Mouse (Mus musculus): ENCODE data around the gene Bicdl2.

Bicdl2 gene

GRCm38 (mm10) chr17:23660117-23660875 lies at the start of gene Bicdl2:
Gene Bicdl2, plus strand, starts transcription at chr17:23660506.
- peak; percentile 81 to 85 for DNase-seq

- no peak for DNase-seq
Measured at GRCm38 (mm10) chr17:23617087-23617486, 43.2 kb upstream of the Bicdl2 start.

- DNase-seq = no peak
Measured at GRCm38 (mm10) chr17:23620351-23620750, 40.0 kb upstream of the Bicdl2 start.

GRCm38 (mm10) chr17:23627813-23628212 lies 32.5 kb upstream of the Bicdl2 start:
- no peak for DNase-seq

GRCm38 (mm10) chr17:23630195-23631020 lies 29.9 kb upstream of the Bicdl2 start:
- peak; percentile 89 to 91 for DNase-seq

GRCm38 (mm10) chr17:23631241-23631640 lies 29.1 kb upstream of the Bicdl2 start:
- no peak for DNase-seq

- peak; percentile 52 to 64 for DNase-seq
Measured at GRCm38 (mm10) chr17:23644613-23645495, 15.5 kb upstream of the Bicdl2 start, which contains the start of gene Mmp25. Gene Mmp25, minus strand, starts transcription at chr17:23645277.

- no peak for DNase-seq
Measured at GRCm38 (mm10) chr17:23645894-23646293, 14.4 kb upstream of the Bicdl2 start.

- no peak for DNase-seq
Measured at GRCm38 (mm10) chr17:23651363-23651762, 8.9 kb upstream of the Bicdl2 start.

- no peak for DNase-seq
Measured at GRCm38 (mm10) chr17:23653324-23653723, 7.0 kb upstream of the Bicdl2 start.

GRCm38 (mm10) chr17:23654001-23654400 lies 6.3 kb upstream of the Bicdl2 start:
- no peak for DNase-seq

- no peak for DNase-seq
Measured at GRCm38 (mm10) chr17:23654410-23654809, 5.9 kb upstream of the Bicdl2 start.

- DNase-seq = no peak
Measured at GRCm38 (mm10) chr17:23658450-23658849, 1.9 kb upstream of the Bicdl2 start.

GRCm38 (mm10) chr17:23660876-23661200 lies 532 bp downstream of the Bicdl2 start:
- peak in 1 of 2 experiments; percentile 19 for DNase-seq

- peak; percentile 59 to 66 for DNase-seq
Measured at GRCm38 (mm10) chr17:23661526-23661925, 1.2 kb downstream of the Bicdl2 start.

GRCm38 (mm10) chr17:23664556-23665021 lies 4.3 kb downstream of the Bicdl2 start:
- no peak for DNase-seq

GRCm38 (mm10) chr17:23665511-23665910 lies 5.2 kb downstream of the Bicdl2 start:
- DNase-seq = no peak

GRCm38 (mm10) chr17:23670516-23671074 lies 10.3 kb downstream of the Bicdl2 start:
- no peak for DNase-seq

- DNase-seq = no peak
Measured at GRCm38 (mm10) chr17:23671519-23671918, 11.2 kb downstream of the Bicdl2 start.

- no peak for DNase-seq
Measured at GRCm38 (mm10) chr17:23672761-23673160, 12.5 kb downstream of the Bicdl2 start.

- peak; percentile 93 to 95 for DNase-seq
Measured at GRCm38 (mm10) chr17:23673424-23674073, 13.2 kb downstream of the Bicdl2 start, which contains the start of the genes Hcfc1r1 and Thoc6. Gene Hcfc1r1, plus strand, starts transcription at chr17:23673596. Gene Thoc6, minus strand, starts transcription at chr17:23673882.

Measured in kidney, postnatal 4 days (tissue).